ENCODE assay signal across 8 mouse cellular contexts in genomic region chr12:110888606-110889005, GRCm38 (mm10). TPM values are rescaled to one million over a fixed set of nuclear protein-coding genes. Genes with fewer than 3 reads are reported as not detected.
DNase-seq lines count a peak whose midpoint lies in the region; ATAC-seq and TF ChIP-seq lines count a peak whose summit lies in the region.

No protein-coding gene starts in this region.

- in situ Hi-C loops in ES-E14 (cut with MboI; ENCODE audit: low sequenced_read_pairs in 2 of 2, unreplicated experiment in 2 of 2), result no loop called here

- peak overlapping the region; percentile 90 for H3K4me2 ChIP-seq in kidney, embryonic 14.5 days (replicated peaks; ENCODE audit: low read depth, low read length)
- H3K4me2 ChIP-seq in embryonic facial prominence, embryonic 14.5 days (ENCODE audit: low read depth, low read length), result peak overlapping the region; percentile 64
- H3K4me2 ChIP-seq in limb, embryonic 13.5 days (replicated peaks), result peak overlapping the region; percentile 95
- H3K4me2 ChIP-seq in neural tube, embryonic 15.5 days, result peak overlapping the region; percentile 92

- peak overlapping the region; percentile 69 for H3K9ac ChIP-seq in kidney, embryonic 14.5 days (ENCODE audit: low read depth, low read length)
- H3K9ac ChIP-seq in ES-E14 (ENCODE audit: insufficient read depth, low read depth, low read length, poor library complexity, severe bottlenecking), result peak overlapping the region; percentile 89
- H3K9ac ChIP-seq in embryonic facial prominence, embryonic 14.5 days (ENCODE audit: low read depth, low read length), result peak overlapping the region; percentile 87
- peak overlapping the region; percentile 84 for H3K9ac ChIP-seq in limb, embryonic 13.5 days
- H3K9ac ChIP-seq in neural tube, embryonic 15.5 days (replicated peaks), result peak overlapping the region; percentile 64

- H3K4me3 ChIP-seq in kidney, embryonic 14.5 days (ENCODE audit: low read length), result peak overlapping the region; percentile 80
- H3K4me3 ChIP-seq in ES-E14 (ENCODE audit: insufficient read depth in 1 of 2, low read depth in 1 of 2, low read length in 2 of 2, poor library complexity in 1 of 2, severe bottlenecking in 1 of 2), result peak overlapping the region; percentile 78 to 93
- peak overlapping the region; percentile 72 for H3K4me3 ChIP-seq in embryonic facial prominence, embryonic 14.5 days (ENCODE audit: low read depth, low read length)
- H3K4me3 ChIP-seq in limb, embryonic 13.5 days, result peak overlapping the region; percentile 82
- peak overlapping the region; percentile 73 for H3K4me3 ChIP-seq in neural tube, embryonic 15.5 days (replicated peaks)

- H3K27me3 ChIP-seq in kidney, embryonic 14.5 days (ENCODE audit: control insufficient read depth, insufficient read depth, low read length), result no peaks in the 10 kb centered on the region
- no peaks in the 10 kb centered on the region for H3K27me3 ChIP-seq in embryonic facial prominence, embryonic 14.5 days (replicated peaks; ENCODE audit: control insufficient read depth, insufficient read depth, low read length)
- no peaks in the 10 kb centered on the region for H3K27me3 ChIP-seq in limb, embryonic 13.5 days
- no peaks in the 10 kb centered on the region for H3K27me3 ChIP-seq in neural tube, embryonic 15.5 days (replicated peaks)

- H3K9me3 ChIP-seq in kidney, embryonic 14.5 days (ENCODE audit: control insufficient read depth, low read length), result no peaks in the 10 kb centered on the region
- no peaks in the 10 kb centered on the region for H3K9me3 ChIP-seq in ES-E14 (ENCODE audit: control insufficient read depth, insufficient read depth, low read depth, low read length)
- no peaks in the 10 kb centered on the region for H3K9me3 ChIP-seq in embryonic facial prominence, embryonic 14.5 days (ENCODE audit: control insufficient read depth, low read length)
- H3K9me3 ChIP-seq in limb, embryonic 13.5 days, result no peaks in the 10 kb centered on the region
- H3K9me3 ChIP-seq in neural tube, embryonic 15.5 days (replicated peaks), result no peaks in the 10 kb centered on the region

- no peak overlapping the region for H3K27ac ChIP-seq in kidney, embryonic 14.5 days (ENCODE audit: low read depth, low read length)
- no peak overlapping the region for H3K27ac ChIP-seq in ES-E14 (ENCODE audit: insufficient read depth, low read depth, low read length, poor library complexity, severe bottlenecking)
- no peak overlapping the region; the same call in 1 of the 2 replicates for H3K27ac ChIP-seq in embryonic facial prominence, embryonic 14.5 days (replicated peaks; ENCODE audit: low read depth, low read length)
- peak overlapping the region; percentile 22; the same call in 1 of the 2 replicates for H3K27ac ChIP-seq in limb, embryonic 13.5 days
- peak overlapping the region; percentile 62 for H3K27ac ChIP-seq in neural tube, embryonic 15.5 days (replicated peaks)

- intact Hi-C loops in gastrocnemius, postnatal 36 days (cut with DNase I), result loop anchor here (5.0 kb wide), 1 partner anchor 104 kb away; no protein-coding TSS in a partner anchor

- peaks cover 2% of the 10 kb centered on the region; the same call in 1 of the 2 replicates for H3K36me3 ChIP-seq in kidney, embryonic 14.5 days (ENCODE audit: control insufficient read depth, insufficient read depth, low read length)
- peaks cover 4% of the 10 kb centered on the region; the same call in 1 of the 2 replicates for H3K36me3 ChIP-seq in ES-E14 (ENCODE audit: control insufficient read depth, insufficient read depth, low read length, poor library complexity, severe bottlenecking)
- peaks cover 4% of the 10 kb centered on the region for H3K36me3 ChIP-seq in embryonic facial prominence, embryonic 14.5 days (ENCODE audit: control insufficient read depth, insufficient read depth, low read length)
- H3K36me3 ChIP-seq in limb, embryonic 13.5 days, result peaks cover 3% of the 10 kb centered on the region
- H3K36me3 ChIP-seq in neural tube, embryonic 15.5 days, result peaks cover under 1% of the 10 kb centered on the region; the same call in 1 of the 2 replicates

- 0% methylated on average over 25 of the region's 25 CpGs for WGBS in kidney, embryonic 14.5 days
- WGBS in embryonic facial prominence, embryonic 14.5 days, result 0% methylated on average over 22 of the region's 25 CpGs
- WGBS in limb, embryonic 13.5 days, result under 1% methylated on average over 24 of the region's 25 CpGs
- under 1% methylated on average over 25 of the region's 25 CpGs for WGBS in neural tube, embryonic 15.5 days

- peaks cover 7% of the 10 kb centered on the region for H3K4me1 ChIP-seq in kidney, embryonic 14.5 days (ENCODE audit: control insufficient read depth, insufficient read depth, low read length)
- H3K4me1 ChIP-seq in ES-E14 (ENCODE audit: control insufficient read depth in 2 of 2, insufficient read depth in 2 of 2, low read length in 2 of 2, poor library complexity in 1 of 2), result peaks cover 0 to 4% of the 10 kb centered on the region in 2 experiments; a peak in 1 of 4 replicates
- peaks cover 11% of the 10 kb centered on the region; the same call in 1 of the 2 replicates for H3K4me1 ChIP-seq in embryonic facial prominence, embryonic 14.5 days (ENCODE audit: control insufficient read depth, insufficient read depth, low read length)
- H3K4me1 ChIP-seq in limb, embryonic 13.5 days, result peaks cover 18% of the 10 kb centered on the region
- peaks cover 21% of the 10 kb centered on the region for H3K4me1 ChIP-seq in neural tube, embryonic 15.5 days

- ATAC-seq in kidney, embryonic 14.5 days (ENCODE audit: low FRiP score, low TSS enrichment), result no peak; the same call in 1 of the 2 replicates
- peak; percentile 28 for ATAC-seq in embryonic facial prominence, embryonic 14.5 days (ENCODE audit: low read depth)
- ATAC-seq in limb, embryonic 13.5 days (ENCODE audit: low FRiP score, low read depth), result peak; percentile 8; the same call in 1 of the 2 replicates
- peak; percentile 61; the same call in 1 of the 2 replicates for ATAC-seq in neural tube, embryonic 15.5 days (ENCODE audit: low FRiP score)

- DNase-seq in kidney, postnatal 4 days, result no peak
- DNase-seq in ES-E14 (ENCODE audit: low read depth, low spot score), result no peak
- no peak for DNase-seq in embryonic facial prominence, embryonic 14.5 days (ENCODE audit: low spot score)
- no peak for DNase-seq in cerebellum, adult 9-10 months
- no peak for DNase-seq in gastrocnemius, postnatal 36 days

TF ChIP-seq in ES-E14, 5 proteins besides CTCF, POLR2A, EP300 and RAD21:
- no peak for TF ChIP-seq ZC3H11A (IDR thresholded peaks at IDR 0.05; ENCODE audit: borderline replicate concordance, low read depth, low read length)
- TF ChIP-seq HCFC1 (IDR thresholded peaks at IDR 0.05; ENCODE audit: borderline replicate concordance, insufficient read depth, low read length), result no peak
- no peak for TF ChIP-seq ZNF384 (IDR thresholded peaks at IDR 0.05; ENCODE audit: low read depth, low read length)
- TF ChIP-seq CHD2 (IDR thresholded peaks at IDR 0.05; ENCODE audit: low read depth, low read length), result no peak
- TF ChIP-seq MAFK (IDR thresholded peaks at IDR 0.05; ENCODE audit: insufficient read depth, low read depth, low read length), result no peak

RNA-seq across cellular contexts. Expression of gene Cinp, which starts 0.3 kb away (rescaled TPM):
- 82.2 and 93.7 TPM in 2 replicates for polyA plus RNA-seq in kidney, embryonic 14.5 days (2014; fragmentation: Nextera tagmentation; extraction: Ambion mirVana)
- total RNA-seq in ES-E14 (2012; rRNA removed), result 77.6 and 86.5 TPM in 2 replicates
- 74.7 and 75.0 TPM in 2 replicates for polyA plus RNA-seq in embryonic facial prominence, embryonic 14.5 days (2014; fragmentation: Nextera tagmentation; extraction: Ambion mirVana)
- polyA plus RNA-seq in limb, embryonic 13.5 days (2015; fragmentation: Nextera tagmentation; extraction: Ambion mirVana), result 69.0 and 73.4 TPM in 2 replicates
- 87.6 and 88.5 TPM in 2 replicates for polyA plus RNA-seq in neural tube, embryonic 15.5 days (2015; fragmentation: Nextera tagmentation; extraction: Ambion mirVana)
- 10 to 100 TPM; 22.3 to 24.6 TPM for total RNA-seq in gastrocnemius, postnatal 36 days (2021)

RNA-seq across cellular contexts. Expression of gene Tecpr2, which starts 0.5 kb away (rescaled TPM):
- polyA plus RNA-seq in kidney, embryonic 14.5 days (2014; fragmentation: Nextera tagmentation; extraction: Ambion mirVana), result 2.8 and 3.6 TPM in 2 replicates
- 11.2 and 12.6 TPM in 2 replicates for total RNA-seq in ES-E14 (2012; rRNA removed)
- 4.3 TPM in 2 replicates for polyA plus RNA-seq in embryonic facial prominence, embryonic 14.5 days (2014; fragmentation: Nextera tagmentation; extraction: Ambion mirVana)
- polyA plus RNA-seq in limb, embryonic 13.5 days (2015; fragmentation: Nextera tagmentation; extraction: Ambion mirVana), result 4.4 and 4.9 TPM in 2 replicates
- 6.2 TPM in 2 replicates for polyA plus RNA-seq in neural tube, embryonic 15.5 days (2015; fragmentation: Nextera tagmentation; extraction: Ambion mirVana)
- total RNA-seq in gastrocnemius, postnatal 36 days (2021), result 1 to 10 TPM; 1.9 to 2.1 TPM

RNA-seq across cellular contexts. Expression of gene Zfp839, which starts 38.6 kb away (rescaled TPM):
- 4.2 and 6.0 TPM in 2 replicates for polyA plus RNA-seq in kidney, embryonic 14.5 days (2014; fragmentation: Nextera tagmentation; extraction: Ambion mirVana)
- total RNA-seq in ES-E14 (2012; rRNA removed), result 5.4 and 8.0 TPM in 2 replicates
- 2.4 and 4.1 TPM in 2 replicates for polyA plus RNA-seq in embryonic facial prominence, embryonic 14.5 days (2014; fragmentation: Nextera tagmentation; extraction: Ambion mirVana)
- polyA plus RNA-seq in limb, embryonic 13.5 days (2015; fragmentation: Nextera tagmentation; extraction: Ambion mirVana), result 7.0 and 7.8 TPM in 2 replicates
- 5.0 and 5.1 TPM in 2 replicates for polyA plus RNA-seq in neural tube, embryonic 15.5 days (2015; fragmentation: Nextera tagmentation; extraction: Ambion mirVana)
- total RNA-seq in gastrocnemius, postnatal 36 days (2021), result 1 to 10 TPM; 4.2 to 7.3 TPM

RNA-seq across cellular contexts. Expression of gene Mok, which starts 47.9 kb away (rescaled TPM):
- polyA plus RNA-seq in kidney, embryonic 14.5 days (2014; fragmentation: Nextera tagmentation; extraction: Ambion mirVana), result 6.8 and 9.0 TPM in 2 replicates
- 14.9 and 23.5 TPM in 2 replicates for total RNA-seq in ES-E14 (2012; rRNA removed)
- 5.3 and 6.1 TPM in 2 replicates for polyA plus RNA-seq in embryonic facial prominence, embryonic 14.5 days (2014; fragmentation: Nextera tagmentation; extraction: Ambion mirVana)
- polyA plus RNA-seq in limb, embryonic 13.5 days (2015; fragmentation: Nextera tagmentation; extraction: Ambion mirVana), result 5.7 and 6.1 TPM in 2 replicates
- polyA plus RNA-seq in neural tube, embryonic 15.5 days (2015; fragmentation: Nextera tagmentation; extraction: Ambion mirVana), result 10.8 and 12.3 TPM in 2 replicates
- total RNA-seq in gastrocnemius, postnatal 36 days (2021), result under 1 TPM in 1 of 2 experiments, not detected in 1; 0.37 TPM

Comparison
In these comparisons a context has a peak if more than half of its experiments do, and no peak if none do; other contexts are left out.
1. H3K27ac ChIP-seq: peak in limb, embryonic 13.5 days (single experiment) and neural tube, embryonic 15.5 days (single experiment); none in kidney, embryonic 14.5 days (single experiment), ES-E14 (single experiment) and embryonic facial prominence, embryonic 14.5 days (single experiment).
2. Peak in every context shown above with its lines, with median percentiles within 50 percentile points of each other: H3K4me2 ChIP-seq, H3K4me3 ChIP-seq and H3K9ac ChIP-seq.